Mouse (Mus musculus) cortical plate, adult 2 months (tissue): ENCODE data around the gene 4933427I04Rik.

Experiments
- CTCF ChIP-seq: fragments of 200-500 bp; IDR thresholded peaks from 2 replicates; pipeline ENCODE4 v1.5.1; 2011; ENCODE audit warnings: mild to moderate bottlenecking, control low read depth, low read length; ENCODE audit not compliant: insufficient read depth; ENCODE audit errors: extremely low read depth
- POLR2A ChIP-seq: fragments of 200-500 bp; IDR thresholded peaks from 2 replicates; pipeline ENCODE4 v1.6.1; 2011; ENCODE audit warnings: mild to moderate bottlenecking, low read length, control low read depth; ENCODE audit not compliant: insufficient read depth; ENCODE audit errors: extremely low read depth

DNA sequence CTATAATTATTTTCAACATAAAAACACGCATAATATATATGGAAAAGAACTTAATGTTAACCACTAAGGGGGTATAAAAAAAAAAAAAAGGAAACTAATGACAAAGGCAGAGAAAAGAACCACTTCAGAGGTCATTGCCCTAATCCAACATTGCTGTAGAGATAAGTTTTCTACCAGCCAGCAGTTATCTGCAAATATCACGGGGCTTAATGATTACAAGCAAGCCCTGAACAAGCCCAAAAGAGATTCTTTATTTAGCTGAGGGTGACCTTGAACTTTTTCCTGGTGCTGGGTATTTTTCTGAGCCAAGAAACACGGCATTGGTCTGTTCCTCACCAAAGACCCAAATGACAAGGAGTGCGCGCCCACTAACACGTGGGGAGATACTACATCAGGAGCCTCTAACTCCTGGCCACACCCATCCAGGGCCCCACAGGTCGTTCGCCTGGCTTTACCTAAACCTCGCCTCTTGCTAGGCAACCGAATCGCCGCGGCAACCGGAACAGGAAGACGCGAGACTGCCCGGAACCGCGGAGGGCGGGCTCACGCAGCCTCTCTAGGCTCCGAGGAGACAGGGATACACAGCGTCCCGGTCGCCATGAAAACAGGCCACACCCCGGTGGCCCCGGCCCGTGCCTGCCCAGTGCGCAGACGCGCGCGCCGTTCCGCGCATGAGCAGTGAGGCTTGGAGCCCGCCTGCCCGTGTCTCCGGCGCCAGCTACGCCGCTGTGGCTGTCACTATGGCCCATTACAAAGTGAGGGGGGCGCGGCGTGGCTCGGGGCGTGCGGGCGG is 45.0 kb downstream of the 4933427I04Rik start, which contains the start of gene Mycbp:
- peak; percentile 56; the same call in 1 of the 2 replicates for TF ChIP-seq POLR2A
- no peak for TF ChIP-seq CTCF
